Mouse (Mus musculus): ENCODE measurements around the gene Adam25.
"Not testable (repeated sequence)": the region's sequence is repeated elsewhere in the genome, so short reads cannot be mapped to it uniquely, and the experiment has no call there.

Adam25 gene

DNA sequence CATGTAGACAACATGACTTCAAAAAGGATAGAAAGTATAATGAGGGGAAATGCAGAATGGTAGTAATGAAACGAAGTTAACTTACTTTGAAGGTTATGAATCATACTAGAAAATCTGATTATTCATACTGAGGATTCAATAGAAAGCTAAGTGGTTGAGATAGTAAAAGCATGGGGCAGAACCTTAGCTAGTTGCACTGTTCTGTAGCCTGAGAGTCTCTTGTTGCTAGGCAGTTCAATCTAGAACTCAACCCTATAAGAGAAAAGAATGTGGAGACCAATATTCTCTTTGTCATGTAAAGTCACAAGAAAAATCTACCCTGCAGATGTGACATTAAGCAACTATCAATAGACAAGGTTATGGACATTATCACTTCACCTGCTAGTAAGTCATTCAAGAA is at the start of gene Adam25:
Gene Adam25 (plus strand): TSS at position 301 of the 400 bp plus-strand sequence.
- not testable (repeated sequence) for DNase-seq (ENCODE audit: low read depth, low spot score)

DNA sequence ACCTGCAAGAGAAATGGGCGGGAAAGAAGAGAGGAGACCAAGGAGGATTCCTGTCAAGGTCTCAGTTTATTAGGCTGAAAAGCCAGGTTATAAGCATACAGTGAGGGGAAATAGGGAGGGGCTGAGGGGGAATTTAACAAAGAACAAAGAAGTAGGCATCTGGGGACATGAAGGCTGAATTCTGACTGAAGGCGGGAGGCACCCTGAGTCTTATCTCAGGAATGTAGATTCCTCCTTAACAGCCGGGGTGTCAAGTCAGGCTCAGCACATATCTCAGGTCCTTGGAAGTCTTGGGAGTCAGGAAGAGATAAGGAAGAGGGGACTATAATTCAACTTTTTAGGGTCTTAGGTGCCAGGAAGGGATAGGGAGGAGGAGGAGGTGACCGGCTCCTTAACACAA is 36.6 kb upstream of the Adam25 start:
- not testable (repeated sequence) for DNase-seq (ENCODE audit: low read depth, low spot score)

DNA sequence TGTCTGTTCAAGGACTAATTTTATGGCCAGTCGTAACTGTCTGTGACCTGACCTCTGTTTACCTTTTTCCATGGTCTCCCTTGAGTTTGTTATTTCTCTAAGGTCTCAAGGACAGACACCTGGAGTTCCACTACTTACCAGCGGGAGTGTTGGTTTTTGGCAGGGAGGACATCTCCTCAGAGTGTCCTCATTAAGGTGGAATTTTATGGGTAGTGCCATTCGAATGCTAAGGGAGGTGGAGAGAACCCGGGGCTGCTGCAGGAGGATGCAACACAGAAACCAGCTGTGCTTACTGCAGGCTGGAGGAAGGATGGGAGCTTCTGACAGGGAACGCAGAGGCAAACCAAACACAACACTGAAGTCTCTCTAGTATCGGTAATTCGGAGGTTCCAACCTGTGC is 36.0 kb upstream of the Adam25 start:
- DNase-seq (ENCODE audit: low read depth, low spot score): no peak

DNA sequence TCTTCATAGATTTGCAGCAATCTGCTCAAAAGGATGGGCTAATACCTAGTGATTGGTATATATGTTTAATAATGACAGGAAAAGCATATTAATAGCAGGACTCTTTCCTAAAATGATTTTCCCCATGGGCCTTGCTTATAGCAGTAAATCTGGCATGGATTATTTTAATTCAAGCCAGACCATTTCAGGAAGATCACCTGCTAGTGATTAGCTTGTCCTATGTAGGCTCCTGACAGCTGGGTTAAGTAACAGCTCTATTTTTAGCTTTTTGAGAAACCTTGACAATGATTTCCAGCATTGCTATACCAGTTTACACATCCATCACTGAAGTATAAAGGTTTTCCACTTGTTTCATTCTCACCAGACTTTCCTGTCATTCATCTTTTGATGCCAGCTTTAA is 31.3 kb downstream of the Adam25 start:
- no peak for DNase-seq (ENCODE audit: low read depth, low spot score)

DNA sequence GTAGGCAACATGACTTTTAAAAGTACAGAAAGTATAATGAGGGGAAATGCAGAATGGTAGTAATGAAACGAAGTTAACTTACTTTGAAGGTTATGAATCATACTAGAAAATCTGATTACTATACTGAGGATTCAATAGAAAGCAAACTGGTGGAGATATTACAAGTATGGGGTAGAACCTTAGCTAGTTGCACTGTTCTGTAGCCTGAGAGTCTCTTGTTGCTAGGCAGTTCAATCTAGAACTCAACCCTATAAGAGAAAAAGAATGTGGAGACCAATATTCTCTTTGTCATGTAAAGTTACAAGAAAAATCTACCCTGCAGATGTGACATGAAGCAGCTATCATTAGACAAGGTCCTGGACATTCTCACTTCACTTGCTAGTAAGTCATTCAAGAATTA is 41.0 kb downstream of the Adam25 start, which contains the start of gene Adam20:
Gene Adam20 (plus strand): TSS at position 301 of the 400 bp plus-strand sequence.
- DNase-seq (ENCODE audit: low read depth, low spot score): not testable (repeated sequence)

DNA sequence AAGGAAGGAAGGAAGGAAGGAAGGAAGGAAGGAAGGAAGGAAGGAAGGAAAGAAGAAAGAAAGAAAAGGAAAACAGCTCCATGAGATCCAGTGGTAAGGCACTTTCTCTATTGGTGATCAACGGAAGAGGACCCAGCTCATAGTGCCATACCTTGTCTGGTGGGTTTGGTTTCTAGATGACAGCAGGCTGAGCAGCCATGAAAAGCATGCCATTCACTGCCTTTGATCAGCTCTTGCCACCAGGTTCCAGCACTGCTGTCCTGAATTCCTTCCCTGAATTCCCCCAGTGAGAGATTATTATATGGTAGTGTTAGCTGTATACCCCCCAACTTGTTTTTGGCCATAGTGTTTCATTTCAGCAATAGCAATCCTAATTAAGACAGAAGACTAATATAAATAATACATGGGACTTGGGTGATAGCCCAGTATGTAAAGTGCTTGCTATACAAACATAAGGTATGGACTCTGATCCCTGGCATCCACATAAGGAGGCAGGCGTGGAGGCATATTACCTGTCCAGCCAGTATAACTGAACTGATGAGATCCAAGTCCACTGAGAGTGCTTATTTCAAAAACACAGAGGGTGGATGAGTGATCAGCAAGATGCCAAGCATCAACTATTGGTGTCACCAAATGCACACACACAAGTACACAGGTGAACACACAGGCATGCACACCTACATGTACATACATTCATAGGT is 51.5 kb downstream of the Adam25 start:
- DNase-seq (ENCODE audit: low read depth, low spot score): no peak
